Mouse (Mus musculus) kidney, embryonic 14.5 days (tissue): ENCODE measurements at regions not wholly inside any gene's neighbourhood (a gene's known extent, or its start where the extent isn't known, plus 50 kb on each side); places are given as distances from the start of the nearest gene placed in this dataset.
A peak's percentile ranks its signal among the peaks of the same experiment; 100 is the strongest.

Experiments
- ATAC-seq: fragments of 200-750 bp; cut with Nextera tagmentation; 2 replicates; pipeline ENCODE4 v1.8.0; 2017; ENCODE audit warnings: moderate number of reproducible peaks, mild to moderate bottlenecking, moderate TSS enrichment, moderate library complexity; ENCODE audit not compliant: low FRiP score, low TSS enrichment
- H3K27ac ChIP-seq: fragments of 300-500 bp; sonication (generic); 2 replicates; pipeline ENCODE4 v1.5.1; 2014; ENCODE audit warnings: low read depth, mild to moderate bottlenecking, low read length, moderate library complexity, mixed read lengths
- H3K27me3 ChIP-seq: fragments of 300-500 bp; sonication (generic); 2 replicates; pipeline ENCODE4 v1.6.1; 2014; ENCODE audit warnings: mild to moderate bottlenecking, low read length; ENCODE audit not compliant: control insufficient read depth, insufficient read depth
- H3K36me3 ChIP-seq: fragments of 300-500 bp; sonication (generic); 2 replicates; pipeline ENCODE4 v1.6.1; 2014; ENCODE audit warnings: low read length, mixed read lengths; ENCODE audit not compliant: control insufficient read depth, insufficient read depth
- H3K4me1 ChIP-seq: fragments of 300-500 bp; sonication (generic); 2 replicates; pipeline ENCODE4 v1.6.1; 2014; ENCODE audit warnings: low read length, mixed read lengths; ENCODE audit not compliant: control insufficient read depth, insufficient read depth
- H3K4me2 ChIP-seq: fragments of 300-500 bp; sonication (generic); replicated peaks from 2 replicates; pipeline ENCODE4 v1.6.1; 2014; ENCODE audit warnings: low read depth, mild to moderate bottlenecking, low read length
- H3K4me3 ChIP-seq: fragments of 300-500 bp; sonication (generic); 2 replicates; pipeline ENCODE4 v1.5.1; 2014; ENCODE audit warnings: mild to moderate bottlenecking, low read length
- H3K9ac ChIP-seq: fragments of 300-500 bp; sonication (generic); 2 replicates; pipeline ENCODE4 v1.6.1; 2014; ENCODE audit warnings: low read depth, mild to moderate bottlenecking, low read length, moderate library complexity
- H3K9me3 ChIP-seq: fragments of 300-500 bp; sonication (generic); 2 replicates; pipeline ENCODE4 v1.6.1; 2016; ENCODE audit warnings: low read length; ENCODE audit not compliant: control insufficient read depth
- WGBS: fragments of 180-500 bp; shearing (Covaris S2); extraction: QIAGEN DNeasy Blood & Tissue Kit; methylation state at CpG from one replicate; pipeline ENCODE4 v1.1.7; 2014; 5-methylcytosine and 5-hydroxymethylcytosine counted together

GRCm38 (mm10) chr1:152281201-152281600, 105.3 kb downstream of the Tsen15 start:
- WGBS: 90% methylated on average over 8 of the region's 8 CpGs
- no peak overlapping the region for H3K4me3 ChIP-seq
- ATAC-seq: no peak
- no peak overlapping the region for H3K9ac ChIP-seq
- H3K27ac ChIP-seq: no peak overlapping the region
- no peaks in the 10 kb centered on the region for H3K36me3 ChIP-seq
- no peaks in the 10 kb centered on the region for H3K9me3 ChIP-seq
- no peak overlapping the region for H3K4me2 ChIP-seq
- H3K4me1 ChIP-seq: no peaks in the 10 kb centered on the region
- no peaks in the 10 kb centered on the region for H3K27me3 ChIP-seq

- no peak overlapping the region for H3K4me3 ChIP-seq
- no peaks in the 10 kb centered on the region for H3K4me1 ChIP-seq
- ATAC-seq: no peak
- no peaks in the 10 kb centered on the region for H3K36me3 ChIP-seq
- no peak overlapping the region for H3K9ac ChIP-seq
- H3K9me3 ChIP-seq: no peaks in the 10 kb centered on the region
- no peaks in the 10 kb centered on the region for H3K27me3 ChIP-seq
- no peak overlapping the region for H3K4me2 ChIP-seq
- WGBS: 33% methylated on average over 1 of the region's 1 CpGs
- no peak overlapping the region for H3K27ac ChIP-seq
Measured at GRCm38 (mm10) chr1:152280014-152280413, 106.5 kb downstream of the Tsen15 start.

GRCm38 (mm10) chr1:152275011-152275410, 111.5 kb downstream of the Tsen15 start:
- Histone ChIP-seq H3K4me3 (no peak overlapping the region), H3K27ac (no peak overlapping the region), H3K4me2 (no peak overlapping the region), H3K9me3 (no peaks in the 10 kb centered on the region), H3K27me3 (no peaks in the 10 kb centered on the region), H3K4me1 (no peaks in the 10 kb centered on the region), H3K36me3 (no peaks in the 10 kb centered on the region), H3K9ac (no peak overlapping the region)
- ATAC-seq: no peak
- WGBS: 98% methylated on average over 24 of the region's 24 CpGs

GRCm38 (mm10) chr1:152273430-152273829, 113.1 kb downstream of the Tsen15 start:
- no peaks in the 10 kb centered on the region for H3K9me3 ChIP-seq
- WGBS: 74% methylated on average over 1 of the region's 1 CpGs
- H3K27ac ChIP-seq: no peak overlapping the region
- no peak overlapping the region for H3K4me2 ChIP-seq
- H3K36me3 ChIP-seq: no peaks in the 10 kb centered on the region
- no peak for ATAC-seq
- H3K27me3 ChIP-seq: no peaks in the 10 kb centered on the region
- no peak overlapping the region for H3K9ac ChIP-seq
- H3K4me3 ChIP-seq: no peak overlapping the region
- H3K4me1 ChIP-seq: no peaks in the 10 kb centered on the region

GRCm38 (mm10) chr1:152269936-152270702, 116.4 kb downstream of the Tsen15 start:
- ATAC-seq: no peak
- Histone ChIP-seq H3K4me2 (no peak overlapping the region), H3K4me1 (no peaks in the 10 kb centered on the region), H3K4me3 (no peak overlapping the region), H3K9ac (no peak overlapping the region), H3K36me3 (no peaks in the 10 kb centered on the region), H3K27me3 (no peaks in the 10 kb centered on the region), H3K27ac (no peak overlapping the region), H3K9me3 (no peaks in the 10 kb centered on the region)
- 75% methylated on average over 10 of the region's 10 CpGs for WGBS

- no peak overlapping the region for H3K27ac ChIP-seq
- H3K4me3 ChIP-seq: no peak overlapping the region
- H3K9me3 ChIP-seq: no peaks in the 10 kb centered on the region
- no peak overlapping the region for H3K4me2 ChIP-seq
- no peaks in the 10 kb centered on the region for H3K36me3 ChIP-seq
- no peak overlapping the region for H3K9ac ChIP-seq
- H3K4me1 ChIP-seq: no peaks in the 10 kb centered on the region
- no peak for ATAC-seq
- H3K27me3 ChIP-seq: no peaks in the 10 kb centered on the region
Measured at GRCm38 (mm10) chr1:152266390-152266789, 120.1 kb downstream of the Tsen15 start.

GRCm38 (mm10) chr1:152264981-152265380, 121.5 kb downstream of the Tsen15 start:
- no peaks in the 10 kb centered on the region for H3K9me3 ChIP-seq
- H3K27ac ChIP-seq: no peak overlapping the region
- WGBS: 76% methylated on average over 6 of the region's 6 CpGs
- H3K4me2 ChIP-seq: no peak overlapping the region
- no peak overlapping the region for H3K4me3 ChIP-seq
- no peaks in the 10 kb centered on the region for H3K4me1 ChIP-seq
- no peaks in the 10 kb centered on the region for H3K27me3 ChIP-seq
- H3K36me3 ChIP-seq: no peaks in the 10 kb centered on the region
- ATAC-seq: no peak
- H3K9ac ChIP-seq: no peak overlapping the region

GRCm38 (mm10) chr1:152261472-152261871, 125.0 kb downstream of the Tsen15 start:
- no peak overlapping the region for H3K9ac ChIP-seq
- no peak overlapping the region for H3K27ac ChIP-seq
- H3K9me3 ChIP-seq: no peaks in the 10 kb centered on the region
- peak; percentile 82 for ATAC-seq
- 14% methylated on average over 4 of the region's 4 CpGs for WGBS
- H3K4me1 ChIP-seq: no peaks in the 10 kb centered on the region
- H3K4me3 ChIP-seq: no peak overlapping the region
- H3K4me2 ChIP-seq: no peak overlapping the region
- no peaks in the 10 kb centered on the region for H3K27me3 ChIP-seq
- H3K36me3 ChIP-seq: no peaks in the 10 kb centered on the region

- no peaks in the 10 kb centered on the region for H3K9me3 ChIP-seq
- H3K4me1 ChIP-seq: no peaks in the 10 kb centered on the region
- H3K9ac ChIP-seq: no peak overlapping the region
- H3K27me3 ChIP-seq: no peaks in the 10 kb centered on the region
- no peak overlapping the region for H3K4me3 ChIP-seq
- H3K4me2 ChIP-seq: no peak overlapping the region
- no peak for ATAC-seq
- no peaks in the 10 kb centered on the region for H3K36me3 ChIP-seq
- 85% methylated on average over 1 of the region's 1 CpGs for WGBS
- no peak overlapping the region for H3K27ac ChIP-seq
Measured at GRCm38 (mm10) chr1:152260950-152261349, 125.5 kb downstream of the Tsen15 start.
